Mouse (Mus musculus) CD4-positive, CD25-positive, alpha-beta regulatory T cell, adult 2 months (primary cell): ENCODE results near the gene Nckap1l.
A peak's percentile ranks its signal among the peaks of the same experiment; 100 is the strongest.

Source experiments
- DNase-seq: peaks from one replicate; pipeline ENCODE4 v3.0.0-alpha.2; 2012; ENCODE audit warnings: low read depth, low spot score

Gene Nckap1l

DNA sequence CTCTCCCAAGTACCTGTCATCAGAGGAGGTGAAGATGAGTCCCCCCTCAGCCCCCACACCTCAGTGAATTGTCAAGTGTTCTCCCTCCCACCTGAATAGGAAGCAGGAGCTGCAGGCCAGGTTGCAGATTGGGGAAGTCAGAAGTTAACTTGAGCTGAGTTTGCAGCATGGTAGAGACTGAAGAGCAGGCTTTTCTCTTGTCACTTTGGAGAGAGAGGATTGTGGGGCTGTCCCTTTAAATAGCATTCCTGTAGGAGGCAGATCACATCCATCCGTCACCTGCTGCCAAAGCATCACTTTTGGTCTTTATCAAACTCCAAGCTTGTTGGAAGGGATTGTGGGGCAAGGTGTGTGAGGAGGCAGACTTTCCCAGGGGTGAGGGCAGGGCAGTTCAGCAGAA lies 47.1 kb downstream of the Nckap1l start:
- DNase-seq = no peak

DNA sequence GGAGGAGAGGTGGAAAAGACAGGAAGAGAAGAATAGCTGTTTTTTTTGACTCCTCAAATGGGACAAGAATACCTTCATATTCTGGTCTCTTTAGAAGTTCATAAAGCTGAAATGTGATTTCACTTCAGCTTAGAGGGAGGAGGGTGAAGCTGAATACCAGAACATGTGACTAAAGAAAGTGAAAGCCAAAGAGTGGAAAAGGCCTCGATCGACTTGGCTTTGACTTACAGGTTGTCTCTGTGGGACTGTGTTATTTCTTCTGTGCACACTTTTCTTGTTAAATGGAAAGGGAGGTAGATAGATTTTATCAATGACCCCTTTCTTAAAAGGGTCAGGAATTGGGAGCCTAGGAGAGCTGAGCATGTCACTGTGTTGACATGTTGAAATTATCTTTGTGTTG lies 47.6 kb downstream of the Nckap1l start:
- peak; percentile 19 for DNase-seq

DNA sequence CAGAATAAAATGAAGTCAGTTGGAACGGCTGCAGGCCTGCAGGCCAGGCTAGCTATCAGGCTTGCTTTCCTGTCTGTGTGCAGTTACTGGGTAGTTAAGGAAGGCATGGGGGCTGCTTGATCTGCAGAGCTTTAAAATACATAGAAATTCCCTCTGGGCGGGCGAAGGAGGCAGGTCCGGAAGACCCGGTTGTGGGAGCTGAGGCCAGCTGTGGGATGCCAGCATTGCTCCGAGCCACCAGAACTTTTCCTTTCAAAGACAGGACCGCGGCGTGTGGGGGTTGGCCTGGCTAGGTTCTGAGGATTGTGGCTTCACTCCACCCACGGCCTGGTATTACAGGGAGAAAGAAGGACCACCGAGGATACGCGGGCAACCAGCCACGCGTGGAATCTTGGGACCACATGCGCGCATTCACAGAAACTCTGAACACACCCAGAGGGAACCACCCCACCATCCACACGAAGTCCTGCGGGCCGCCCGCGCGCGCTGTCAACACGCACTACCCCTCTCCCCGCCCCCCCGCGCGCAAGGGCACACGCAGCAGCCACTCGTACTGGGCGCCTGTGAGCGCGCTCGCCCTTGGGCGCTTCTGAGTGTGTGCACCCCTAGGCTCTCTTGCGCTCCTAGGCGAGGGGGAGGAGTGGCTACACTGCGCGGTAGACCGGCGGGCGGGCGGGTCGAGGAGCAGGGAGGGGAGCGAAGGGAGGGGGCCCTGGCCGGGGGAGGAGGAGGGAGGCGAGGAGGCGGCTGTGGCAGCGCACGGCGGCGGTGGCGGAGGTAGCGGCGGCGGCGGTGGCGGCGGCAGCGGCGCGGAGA lies 49.0 kb downstream of the Nckap1l start, which contains the start of gene Pde1b:
Gene Pde1b, plus strand, starts transcription at position 600 of the 816 bp plus-strand sequence.
- DNase-seq = peak; percentile 72

DNA sequence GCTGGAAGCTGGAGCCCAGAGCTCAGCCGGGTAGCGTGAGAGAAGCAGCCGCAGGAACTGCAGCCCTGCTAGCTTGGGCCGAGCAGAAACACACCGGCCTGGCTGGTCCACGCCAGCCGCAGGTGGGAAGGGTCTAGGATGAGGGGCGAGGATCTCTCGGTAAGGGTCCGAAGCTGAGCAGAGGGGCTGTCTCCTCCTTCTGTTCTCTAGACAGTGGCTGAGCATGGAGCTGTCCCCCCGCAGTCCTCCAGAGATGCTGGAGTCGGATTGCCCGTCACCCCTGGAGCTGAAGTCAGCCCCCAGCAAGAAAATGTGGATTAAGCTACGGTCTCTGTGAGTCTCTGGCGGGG lies 49.6 kb downstream of the Nckap1l start:
- no peak for DNase-seq

DNA sequence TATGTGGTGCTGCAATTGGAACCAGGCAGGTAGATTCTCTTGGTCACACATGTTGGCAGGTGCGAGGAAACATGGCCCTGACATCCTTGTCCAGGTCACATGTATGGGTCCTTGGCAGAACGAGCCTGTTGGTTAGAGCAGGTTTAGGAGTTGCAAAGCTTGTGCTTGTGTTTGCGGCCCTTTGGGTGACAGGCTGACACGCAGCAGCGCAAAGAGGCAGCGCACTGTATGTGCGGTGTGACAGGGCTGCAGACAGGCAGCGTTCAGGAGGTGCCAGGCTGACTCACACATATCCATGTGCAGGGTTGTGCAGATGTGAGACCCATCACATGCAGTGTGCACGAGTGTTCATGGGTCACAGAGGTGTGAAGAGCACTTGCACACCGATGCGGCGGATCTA lies 50.1 kb downstream of the Nckap1l start:
- DNase-seq = peak; percentile 9

DNA sequence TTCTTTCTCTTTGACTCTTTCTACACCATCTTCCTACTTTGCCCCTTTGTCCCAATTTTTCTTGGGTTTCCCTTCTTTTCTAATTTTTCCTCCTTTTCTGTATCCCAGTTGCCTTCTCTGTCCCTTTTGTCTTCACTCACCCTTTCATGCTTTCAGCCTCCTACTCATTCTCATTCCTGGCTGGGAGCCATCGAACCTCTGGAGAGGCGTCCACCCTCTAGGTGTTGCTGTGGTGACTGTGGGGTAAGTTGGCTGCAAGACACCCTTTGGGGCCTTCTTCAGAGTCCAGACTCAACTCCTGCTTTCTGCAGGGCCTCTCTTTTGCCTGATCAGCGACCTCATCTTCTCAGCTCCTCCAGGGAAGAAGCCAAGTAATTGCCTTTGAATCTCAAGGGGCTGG lies 55.7 kb downstream of the Nckap1l start:
- DNase-seq = no peak

DNA sequence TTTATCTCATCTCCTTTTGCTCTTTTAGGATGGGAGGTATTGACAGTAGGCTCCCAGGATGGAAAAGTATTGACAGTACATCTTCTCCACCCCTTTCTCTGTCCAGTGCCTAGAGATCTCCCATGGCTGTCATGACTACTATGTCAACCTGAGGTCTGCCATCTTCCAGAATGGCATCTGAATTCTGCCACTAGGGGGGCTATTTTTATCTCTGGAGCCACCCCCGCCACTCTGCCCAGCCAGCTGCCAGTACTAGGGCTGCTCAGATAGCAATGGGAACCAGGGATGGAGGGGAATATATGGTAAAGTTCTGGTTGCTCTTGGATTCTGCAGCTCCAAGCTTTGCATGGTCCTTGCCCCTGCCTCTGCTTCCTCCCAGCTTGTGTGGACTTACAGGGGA lies 58.1 kb downstream of the Nckap1l start:
- no peak for DNase-seq

DNA sequence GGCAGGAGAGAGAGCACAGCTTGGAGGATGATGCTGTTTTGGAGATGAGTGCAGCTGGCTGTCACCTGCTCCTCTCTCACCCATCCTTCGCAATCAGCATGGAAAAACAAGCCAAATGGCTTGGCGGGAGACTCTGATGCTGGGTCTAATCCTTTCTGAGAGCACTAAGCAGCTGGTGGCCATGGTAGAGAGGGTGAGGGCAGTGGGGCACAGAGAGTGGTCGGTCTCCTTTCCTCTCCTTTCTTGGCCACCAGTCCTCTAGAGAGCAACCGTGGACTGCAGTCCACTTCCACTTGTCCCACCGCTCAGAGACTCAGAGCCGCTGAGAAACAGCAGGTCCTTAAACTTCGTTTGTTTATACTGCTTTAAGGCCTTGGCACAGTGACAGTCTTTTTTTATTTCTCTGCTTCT lies 60.0 kb downstream of the Nckap1l start:
- no peak for DNase-seq

DNA sequence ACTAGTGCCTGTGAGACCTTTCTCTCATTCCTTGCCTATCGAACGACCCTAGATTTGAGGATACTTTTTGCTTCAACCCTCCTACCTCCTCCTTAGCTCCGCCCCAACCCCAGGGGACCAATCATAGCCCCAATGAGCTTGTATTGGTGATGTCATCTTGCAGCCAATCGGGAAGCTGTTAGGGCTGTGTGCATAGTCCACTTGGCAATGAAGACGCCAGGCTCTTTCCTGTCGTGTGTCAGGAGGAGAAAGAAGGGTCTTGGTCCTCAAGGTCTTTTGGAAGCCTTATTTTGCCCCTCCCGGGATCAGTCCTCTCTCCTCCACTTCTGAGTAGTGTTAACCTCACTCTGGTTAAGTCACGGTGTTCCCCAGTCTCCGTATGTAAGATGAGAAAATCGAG lies 60.5 kb downstream of the Nckap1l start:
- peak; percentile 41 for DNase-seq

DNA sequence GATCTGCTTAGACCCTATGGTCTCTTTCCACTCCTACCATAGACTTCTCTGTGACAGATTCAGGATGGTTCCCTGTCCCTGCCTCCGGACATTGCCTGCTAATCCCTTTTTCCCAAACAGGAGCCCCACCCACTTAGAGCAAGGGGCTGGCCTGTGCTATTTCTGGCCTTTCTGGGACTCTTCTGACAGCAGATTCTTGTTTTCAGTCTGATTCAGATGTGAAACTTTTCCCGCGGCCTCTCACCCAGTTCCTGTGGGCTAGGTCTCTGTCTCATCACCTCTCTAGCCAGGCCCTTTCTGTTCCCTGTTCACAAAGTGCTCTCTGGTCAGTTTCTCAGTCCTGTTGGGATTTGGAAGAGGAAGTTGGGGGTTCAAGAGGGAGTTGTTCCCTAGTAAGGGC lies 61.3 kb downstream of the Nckap1l start:
- DNase-seq = no peak

DNA sequence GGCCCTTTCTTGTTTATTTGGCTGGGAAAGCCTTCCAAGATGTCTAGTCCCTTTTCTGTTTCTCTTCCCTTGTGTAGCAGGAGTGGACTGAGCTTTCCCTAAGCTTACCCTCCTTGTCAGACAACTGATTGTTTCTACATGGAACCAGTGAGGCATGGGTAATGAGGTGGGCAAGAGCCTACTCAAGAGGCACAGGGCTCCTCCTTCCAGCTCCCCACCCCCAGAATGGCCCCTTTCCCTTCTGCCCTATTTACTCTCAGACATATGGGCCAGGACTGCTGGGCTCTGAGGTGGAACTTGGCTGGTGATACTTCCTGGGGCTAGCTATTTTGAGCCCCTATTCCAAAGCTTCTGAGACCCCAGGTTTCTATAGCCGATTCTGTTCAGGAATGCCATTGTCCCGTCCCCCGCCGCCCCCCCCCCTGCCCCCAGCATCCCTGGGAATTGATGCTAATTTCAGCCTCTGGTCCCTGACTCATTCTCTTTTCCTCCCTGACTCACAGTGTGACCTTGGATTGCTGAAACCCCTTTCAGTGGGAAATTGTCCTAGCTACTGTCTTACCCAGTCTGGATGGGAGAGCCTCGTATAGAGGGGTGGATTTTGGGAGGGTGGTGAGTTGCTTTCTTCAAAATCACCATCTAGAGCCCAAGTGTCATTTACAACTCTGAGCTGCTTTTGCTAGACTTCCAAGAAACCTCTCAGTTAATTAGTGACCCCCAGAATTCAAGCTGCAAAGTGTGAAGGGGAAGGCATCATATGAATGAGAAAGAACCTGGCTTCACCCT lies 65.2 kb downstream of the Nckap1l start:
- no peak for DNase-seq

DNA sequence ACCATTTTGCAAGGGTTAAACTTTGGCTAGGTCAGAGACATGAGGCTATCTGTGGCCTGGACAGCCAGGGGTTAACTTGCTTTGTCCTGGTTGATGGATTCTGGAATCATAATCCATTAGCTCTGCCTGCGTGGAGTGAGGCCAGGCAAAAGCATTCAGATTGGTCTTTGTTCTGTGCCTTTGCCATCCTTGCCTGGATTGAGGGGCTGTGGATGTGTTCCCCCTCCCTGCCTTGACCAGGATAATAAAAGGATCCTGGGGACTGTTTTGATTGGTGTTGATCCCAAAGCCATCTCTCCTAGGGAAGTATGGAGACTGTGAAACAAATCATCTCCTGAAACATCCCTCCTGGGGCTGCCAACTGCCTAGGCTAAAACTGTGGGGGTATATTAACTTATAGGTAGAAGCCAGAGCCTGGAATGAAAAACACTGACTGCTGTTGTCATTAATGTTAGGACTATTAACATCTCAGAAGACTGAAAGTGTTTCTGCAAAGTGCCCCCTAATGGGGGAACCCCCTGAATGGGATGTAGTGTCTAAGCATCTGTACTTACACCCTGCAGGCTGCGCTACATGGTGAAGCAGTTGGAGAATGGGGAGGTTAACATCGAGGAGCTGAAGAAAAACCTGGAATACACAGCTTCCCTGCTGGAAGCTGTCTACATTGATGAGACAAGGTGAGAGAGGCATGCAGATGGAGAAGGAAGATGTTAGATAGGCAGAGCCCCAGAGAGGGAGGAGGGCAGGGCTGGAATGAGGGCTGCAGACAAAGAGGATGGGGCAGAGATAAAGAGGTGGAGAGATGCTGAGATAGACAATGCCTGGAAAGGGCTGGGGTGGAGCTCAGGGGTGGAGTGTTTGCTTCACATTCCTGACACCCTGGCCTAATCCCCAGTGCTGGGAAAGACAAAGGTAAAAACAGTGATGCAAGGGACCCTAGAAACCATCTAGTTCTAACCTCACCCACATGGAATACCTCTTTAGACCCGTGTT lies 66.1 kb downstream of the Nckap1l start:
- DNase-seq = no peak

DNA sequence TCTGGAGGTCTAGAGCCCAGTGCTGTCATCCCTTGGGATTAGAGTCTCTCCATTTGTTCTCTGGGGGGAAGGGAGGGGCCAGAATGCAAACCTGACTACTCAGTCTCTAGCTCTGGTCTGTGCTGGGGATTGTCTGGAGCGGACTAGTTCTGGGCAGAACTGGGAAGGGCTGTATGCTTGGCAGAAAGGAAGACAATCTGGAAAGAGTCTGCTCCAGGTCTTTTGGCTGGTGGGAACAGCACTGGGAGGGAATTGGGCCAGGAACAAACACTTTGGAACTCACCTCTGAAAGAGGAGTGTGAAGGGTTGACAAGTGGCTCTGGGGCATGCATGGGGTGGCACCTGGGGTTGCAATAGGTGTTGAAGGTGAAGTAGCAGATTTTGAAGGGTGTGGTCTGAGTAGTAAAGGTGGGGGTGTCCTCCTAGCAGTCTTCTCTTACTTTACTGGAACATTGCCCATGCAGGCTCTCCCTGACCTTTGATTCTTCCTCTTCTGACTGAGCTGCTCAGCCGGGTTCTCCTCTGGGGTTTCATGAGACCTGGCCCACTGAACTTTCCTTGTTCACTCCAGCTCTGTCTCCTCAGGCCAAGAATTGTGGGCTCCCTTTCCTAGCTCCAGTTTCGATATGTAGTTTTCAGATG lies 69.0 kb downstream of the Nckap1l start:
- no peak for DNase-seq

DNA sequence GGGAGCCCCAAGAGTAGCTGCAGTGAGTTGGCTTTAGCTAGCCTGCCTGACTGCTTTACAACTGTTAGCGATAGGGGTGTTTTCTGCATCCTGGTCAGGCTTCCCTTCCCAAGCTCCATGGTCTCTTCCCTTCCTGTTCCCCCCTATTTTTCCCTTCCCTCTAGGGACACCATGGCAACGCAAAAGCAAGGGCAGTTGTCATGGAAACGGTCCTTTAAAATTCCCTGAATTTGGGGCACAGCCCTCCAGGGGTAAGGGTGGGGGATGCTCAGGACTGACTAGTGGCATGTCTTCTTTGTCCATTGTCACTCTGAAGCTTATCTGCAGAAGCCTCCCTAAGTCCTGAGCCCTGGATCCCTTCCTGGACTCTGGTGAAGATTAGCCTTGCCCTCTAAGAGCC lies 69.6 kb downstream of the Nckap1l start:
- no peak for DNase-seq

DNA sequence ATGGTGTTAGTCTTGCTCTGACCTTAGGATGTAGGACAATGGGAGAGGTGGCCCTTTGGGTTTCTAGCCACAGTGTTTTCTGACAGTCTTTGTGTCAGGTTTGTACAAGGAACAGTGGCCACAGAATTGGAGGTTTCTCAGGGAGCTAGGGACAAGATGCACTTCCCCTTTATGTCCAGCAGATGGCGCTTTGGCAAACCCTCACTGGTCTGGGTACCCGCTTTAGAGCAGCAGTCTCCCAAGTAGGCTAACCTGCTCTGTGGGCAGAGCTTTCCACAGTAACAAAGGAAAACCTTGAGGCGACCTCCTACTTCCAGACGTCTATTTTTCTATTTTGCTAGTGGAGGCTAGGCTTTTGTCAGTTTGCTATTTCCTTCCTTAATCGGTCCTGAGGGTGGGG lies 76.8 kb downstream of the Nckap1l start:
- DNase-seq = peak; percentile 63

DNA sequence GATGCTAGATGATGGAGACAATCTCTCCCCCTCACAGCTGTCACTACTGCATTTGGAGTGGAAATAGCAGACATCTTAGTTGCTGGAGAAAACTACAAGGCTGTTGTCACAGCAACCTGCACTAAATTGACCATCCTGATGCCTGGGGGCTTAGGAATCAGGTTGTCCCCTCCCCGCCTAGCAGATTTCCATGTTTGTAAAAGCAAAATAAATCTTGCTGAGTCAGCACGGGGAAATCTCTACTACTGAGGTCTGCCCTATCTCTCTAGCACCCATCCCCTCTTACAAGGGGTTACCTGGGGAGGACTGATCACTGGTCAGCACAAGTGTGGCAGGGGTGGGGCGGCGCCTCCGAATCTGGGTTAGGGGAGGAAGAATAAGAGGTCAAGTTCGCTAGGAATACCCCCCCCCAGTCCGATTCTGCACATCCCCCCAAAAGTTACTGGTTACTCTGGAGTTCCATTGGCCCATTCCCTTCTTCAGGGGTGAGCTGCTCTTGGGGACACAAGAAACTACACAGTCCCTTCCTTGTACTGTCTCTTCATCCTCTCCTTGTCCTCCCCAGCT lies 80.5 kb downstream of the Nckap1l start:
- no peak for DNase-seq

DNA sequence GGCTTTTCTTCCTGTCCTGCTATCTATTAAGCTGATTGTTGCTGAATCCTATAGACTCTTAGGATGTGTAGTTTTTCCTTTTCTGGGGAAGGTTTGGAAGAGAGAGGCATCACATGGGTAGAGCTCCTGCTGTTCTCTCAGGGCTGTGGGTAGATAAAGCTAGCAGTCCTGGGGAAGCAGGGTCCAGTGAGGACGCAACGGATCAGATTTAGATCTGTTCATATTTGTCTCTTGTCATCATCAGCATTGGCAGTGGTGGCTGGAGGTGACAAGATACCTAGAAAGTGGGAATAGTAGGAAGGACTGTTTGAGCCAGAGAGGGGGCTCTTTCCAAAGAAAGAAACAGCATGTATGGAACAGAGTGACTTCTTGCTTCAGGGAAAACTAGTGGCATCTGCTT lies 81.4 kb downstream of the Nckap1l start:
- no peak for DNase-seq

DNA sequence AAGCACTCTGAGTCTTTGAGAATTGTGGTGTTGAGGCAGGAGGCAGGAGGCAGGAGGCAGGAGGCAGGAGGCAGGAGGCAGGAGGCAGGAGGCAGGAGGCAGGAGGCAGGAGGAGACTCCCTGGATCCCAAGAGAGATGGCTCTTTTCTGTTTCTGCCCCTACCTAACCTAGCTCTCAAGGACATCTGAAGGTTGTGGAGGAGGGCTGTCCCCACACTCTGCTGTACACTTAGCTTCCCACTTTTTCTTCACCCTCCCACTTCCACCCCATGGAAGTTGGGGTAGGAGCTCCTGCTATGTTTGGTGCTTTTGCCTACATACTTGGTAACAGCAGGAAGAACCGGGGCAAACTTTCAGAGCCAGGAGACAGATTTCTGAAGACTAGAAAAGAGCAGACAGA lies 82.2 kb downstream of the Nckap1l start:
- DNase-seq = no peak

DNA sequence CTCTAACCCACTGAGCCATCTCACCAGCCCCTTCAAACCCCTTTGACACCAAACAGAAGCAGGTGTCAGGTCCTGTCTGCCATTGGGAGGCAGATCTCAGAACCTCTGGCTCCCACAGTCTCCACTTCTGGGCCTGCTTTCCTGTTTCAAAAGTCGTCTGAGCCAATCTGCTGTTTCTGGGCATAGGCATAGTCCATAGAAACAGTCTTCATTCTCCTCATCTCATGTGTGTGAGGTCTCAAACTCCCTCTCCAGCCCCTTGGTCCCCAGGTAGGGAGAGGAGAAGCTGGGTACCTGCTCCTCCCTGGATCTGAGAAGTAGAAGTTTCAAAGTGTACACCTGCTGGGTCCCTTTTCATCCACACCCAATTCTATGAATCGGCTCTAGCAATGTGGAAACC lies 82.9 kb downstream of the Nckap1l start:
- DNase-seq = no peak

DNA sequence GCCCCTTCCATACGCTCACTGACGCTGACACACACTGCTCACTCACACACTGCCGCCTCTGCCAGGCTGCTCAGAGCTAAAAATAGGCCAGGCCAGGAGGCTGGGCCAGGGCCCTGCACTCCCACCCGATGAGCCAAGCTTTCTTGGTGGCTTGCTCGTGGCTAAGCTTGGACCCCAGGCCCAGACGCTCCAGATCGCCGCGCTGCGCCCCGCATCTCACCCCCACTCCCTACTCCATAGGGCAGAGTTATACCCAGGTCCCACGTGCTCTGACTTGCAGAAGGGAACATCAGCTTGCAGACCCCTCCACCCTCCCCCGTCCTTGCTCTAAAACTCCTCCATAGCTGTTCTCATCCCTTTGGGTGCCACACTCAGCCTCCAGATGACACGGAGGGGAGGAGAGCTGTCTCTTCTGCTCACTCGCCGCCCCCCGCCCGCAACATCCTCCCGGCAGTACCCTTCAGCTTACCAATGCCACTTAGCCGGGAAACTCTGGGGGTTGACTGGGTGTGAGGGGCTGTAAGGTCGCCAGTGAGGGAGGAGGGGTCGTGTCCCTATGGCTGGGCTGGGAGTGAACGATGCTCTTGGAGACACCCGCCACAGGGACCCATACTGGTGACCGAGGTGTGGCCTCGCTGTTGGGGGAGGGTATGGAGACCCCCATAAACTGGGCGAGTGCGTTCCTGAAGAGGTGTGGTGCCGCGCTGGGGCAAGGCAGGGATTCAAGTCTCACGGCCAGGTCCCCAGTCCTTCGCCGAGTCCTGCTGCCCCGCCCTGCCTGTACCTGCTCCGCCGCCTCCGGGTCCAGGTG lies 83.6 kb downstream of the Nckap1l start:
- no peak for DNase-seq
